Mouse (Mus musculus) CD4-positive, CD25-positive, alpha-beta regulatory T cell, adult 2 months (primary cell): ENCODE measurements around the gene Sorcs2.
"Not testable (repeated sequence)": the region's sequence is repeated elsewhere in the genome, so short reads cannot be mapped to it uniquely, and the experiment has no call there.

ENCODE experiments used
- DNase-seq: peaks from one replicate; pipeline ENCODE4 v3.0.0-alpha.2; 2012; ENCODE audit warnings: low read depth, low spot score

Gene Sorcs2

DNA sequence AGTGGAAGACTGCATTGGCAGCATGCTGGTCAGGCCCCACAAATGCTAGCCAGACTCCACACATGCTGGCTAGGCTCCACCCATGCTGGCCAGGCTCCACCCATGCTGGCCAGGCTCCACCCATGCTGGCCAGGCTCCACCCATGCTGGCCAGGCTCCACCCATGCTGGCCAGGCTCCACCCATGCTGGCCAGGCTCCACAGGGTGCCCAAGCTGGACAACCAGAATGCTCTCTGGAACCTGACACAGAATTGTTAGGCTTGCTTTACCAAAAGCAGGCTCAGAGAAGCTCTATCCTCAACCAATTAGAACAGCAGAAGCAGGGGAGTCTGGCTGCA is 7.4 kb downstream of the Sorcs2 start:
- not testable (repeated sequence) for DNase-seq

DNA sequence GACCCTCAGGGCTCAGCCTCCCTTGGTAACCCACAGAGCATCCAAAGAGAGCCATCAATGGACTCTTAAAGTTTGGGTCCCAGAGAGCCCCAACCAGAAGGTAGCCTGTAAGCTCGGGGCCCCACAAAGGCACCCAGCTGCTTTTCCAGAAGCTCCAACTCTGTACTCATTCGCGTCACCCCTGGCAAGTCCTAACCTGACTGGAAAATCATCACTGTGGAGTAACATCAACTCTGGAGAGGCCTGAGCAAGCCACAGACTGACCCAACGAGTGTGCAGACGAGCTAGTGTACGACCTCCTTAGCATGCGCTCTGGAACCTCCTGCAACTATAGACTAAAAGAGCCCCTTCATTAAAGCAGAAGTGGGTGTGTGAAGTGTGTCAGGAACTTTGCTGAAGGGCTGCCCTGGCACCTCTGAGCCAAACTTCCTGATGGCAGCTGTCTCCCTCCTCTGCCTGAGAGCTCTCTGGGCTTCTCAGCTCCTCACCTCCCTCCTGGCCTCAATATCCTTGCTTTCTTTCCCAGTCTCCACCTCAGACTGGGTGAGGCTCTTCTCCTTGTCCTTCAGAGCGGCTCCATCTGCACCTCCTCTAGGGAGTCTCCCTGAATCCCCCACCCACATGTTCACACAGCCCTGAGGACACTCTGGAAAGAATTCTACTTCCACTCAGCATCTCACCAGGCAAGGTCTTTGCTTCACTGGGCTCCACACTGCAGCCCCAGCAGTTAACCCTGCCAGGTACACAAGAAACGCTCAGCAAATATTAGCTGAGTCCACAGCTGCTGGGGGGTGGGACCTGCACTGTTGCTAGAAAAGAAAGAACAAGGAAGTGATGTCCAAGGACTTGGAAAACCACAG is 8.0 kb downstream of the Sorcs2 start:
- no peak for DNase-seq

DNA sequence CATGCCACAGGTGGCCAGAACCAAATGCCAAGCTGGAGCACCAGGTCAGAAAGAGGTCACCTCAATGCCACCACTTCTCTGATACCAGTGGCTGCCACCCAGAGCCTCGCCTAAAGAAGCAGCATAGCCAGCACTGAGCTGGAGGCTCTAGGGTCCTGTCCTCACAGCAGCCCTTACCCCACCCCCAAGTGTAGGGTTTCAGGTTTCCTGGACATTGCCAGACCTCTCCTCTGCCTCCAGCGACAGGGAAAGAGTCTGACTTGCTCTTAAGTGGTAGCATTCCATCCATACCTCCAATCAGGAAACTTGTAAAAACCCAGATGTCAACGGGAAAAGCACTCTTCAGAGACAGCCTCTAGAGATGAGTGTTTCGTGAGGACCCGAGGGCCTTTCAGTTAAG is 12.9 kb downstream of the Sorcs2 start:
- no peak for DNase-seq

DNA sequence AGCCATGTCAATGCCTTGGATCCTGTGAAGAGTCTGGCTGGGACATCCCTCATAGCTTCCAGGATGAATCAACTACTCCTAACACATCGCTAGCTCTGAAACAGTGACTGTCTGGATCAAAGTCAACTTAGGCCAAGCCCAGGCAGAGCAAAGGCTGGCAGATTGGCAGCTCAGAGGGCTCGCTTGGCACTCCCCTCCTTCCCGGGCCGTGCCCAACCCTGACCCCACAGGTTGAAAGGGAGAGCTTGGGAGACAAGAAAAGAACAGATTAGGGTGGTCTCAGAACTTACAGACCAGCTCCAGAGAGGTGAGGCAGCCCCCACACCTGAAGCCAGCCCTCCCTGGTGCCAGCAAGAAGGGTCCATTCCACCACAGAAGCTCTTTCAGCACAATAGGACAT is 14.5 kb downstream of the Sorcs2 start:
- DNase-seq: no peak

DNA sequence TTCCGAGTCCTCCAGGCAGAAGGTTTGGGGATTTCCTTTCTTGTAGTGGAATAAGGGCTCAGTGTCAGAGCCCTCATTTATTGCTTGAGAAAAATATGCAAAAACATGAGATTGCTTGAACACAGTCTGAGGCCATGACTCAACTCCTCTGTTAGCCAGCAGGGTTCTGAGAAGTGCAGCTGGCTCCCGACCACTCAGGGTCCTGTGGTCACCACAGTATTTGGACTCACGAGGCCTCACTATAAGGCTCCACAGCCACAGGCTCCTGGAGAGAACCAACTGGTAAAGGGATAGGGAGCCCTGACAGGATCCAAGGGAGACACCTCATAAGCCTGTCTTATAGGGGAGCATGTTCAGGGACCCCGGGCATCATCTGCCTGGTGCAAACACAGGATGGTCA is 15.2 kb downstream of the Sorcs2 start:
- DNase-seq: no peak

DNA sequence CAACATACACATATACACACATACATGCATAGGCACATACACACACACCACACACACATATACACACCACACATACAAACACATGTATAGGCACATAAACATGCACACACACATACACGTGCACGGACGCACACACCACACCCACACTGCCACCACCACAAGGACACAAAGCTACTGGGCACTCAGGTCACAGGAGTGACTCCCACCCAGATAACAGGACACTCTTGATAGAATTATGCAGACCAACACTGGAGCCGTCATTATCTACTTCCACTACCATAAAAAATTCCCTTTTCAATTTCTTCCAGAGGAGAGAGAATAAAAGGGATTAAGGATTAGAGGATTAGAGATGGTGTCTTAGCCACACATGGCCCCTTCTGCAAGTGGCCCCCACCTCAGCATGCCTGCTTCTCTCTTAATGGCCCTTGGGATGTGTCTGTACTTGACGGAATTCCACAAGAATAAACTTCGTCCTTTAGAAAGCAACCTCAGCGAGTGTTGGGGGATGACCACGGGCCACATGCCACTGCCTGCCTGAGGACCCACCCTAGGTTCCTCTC is 15.7 kb downstream of the Sorcs2 start:
- DNase-seq: no peak

DNA sequence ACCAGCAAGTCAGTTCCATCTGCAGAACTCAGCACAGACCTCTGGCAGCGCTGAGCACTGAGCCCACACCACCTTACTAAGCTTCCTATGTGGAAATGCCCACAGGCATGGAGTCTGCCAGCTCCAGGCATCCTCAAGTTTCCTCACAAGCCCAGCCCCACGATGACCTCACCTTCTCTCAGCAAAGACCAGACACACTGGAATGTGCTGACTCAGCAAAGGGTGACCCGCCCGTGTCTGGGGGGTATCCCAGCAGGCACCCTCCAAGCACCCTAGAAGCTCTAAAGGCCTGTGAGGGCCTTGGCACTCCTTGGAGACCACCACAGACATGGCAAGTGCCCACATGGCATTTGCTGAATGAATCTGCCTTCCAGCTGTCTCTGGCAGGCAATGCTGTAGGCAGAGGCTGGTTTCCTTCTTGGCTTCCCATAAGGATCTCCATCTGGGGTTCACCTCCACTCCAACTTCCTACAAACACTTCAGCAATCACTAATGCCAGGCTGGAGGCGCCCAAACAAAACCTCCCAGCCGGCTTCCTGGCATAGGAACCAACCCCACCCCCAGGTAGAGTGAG is 17.9 kb downstream of the Sorcs2 start:
- DNase-seq: no peak

DNA sequence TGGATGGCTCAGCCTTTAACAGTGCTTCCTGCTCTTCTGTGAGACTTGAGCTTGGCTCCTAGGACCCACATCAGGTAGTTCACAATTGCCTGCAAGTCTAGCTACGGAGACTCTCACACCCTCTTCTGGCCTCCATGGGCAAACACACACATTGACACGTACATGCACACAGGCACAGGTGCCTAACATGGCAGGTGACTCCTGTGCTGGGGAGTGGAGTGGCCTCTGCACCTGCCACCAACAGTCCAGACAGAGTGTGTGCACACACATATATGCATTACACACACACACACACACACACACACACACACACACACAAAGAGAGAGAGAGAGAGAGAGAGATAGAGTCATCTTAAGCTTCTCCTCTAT is 19.6 kb downstream of the Sorcs2 start:
- no peak for DNase-seq

DNA sequence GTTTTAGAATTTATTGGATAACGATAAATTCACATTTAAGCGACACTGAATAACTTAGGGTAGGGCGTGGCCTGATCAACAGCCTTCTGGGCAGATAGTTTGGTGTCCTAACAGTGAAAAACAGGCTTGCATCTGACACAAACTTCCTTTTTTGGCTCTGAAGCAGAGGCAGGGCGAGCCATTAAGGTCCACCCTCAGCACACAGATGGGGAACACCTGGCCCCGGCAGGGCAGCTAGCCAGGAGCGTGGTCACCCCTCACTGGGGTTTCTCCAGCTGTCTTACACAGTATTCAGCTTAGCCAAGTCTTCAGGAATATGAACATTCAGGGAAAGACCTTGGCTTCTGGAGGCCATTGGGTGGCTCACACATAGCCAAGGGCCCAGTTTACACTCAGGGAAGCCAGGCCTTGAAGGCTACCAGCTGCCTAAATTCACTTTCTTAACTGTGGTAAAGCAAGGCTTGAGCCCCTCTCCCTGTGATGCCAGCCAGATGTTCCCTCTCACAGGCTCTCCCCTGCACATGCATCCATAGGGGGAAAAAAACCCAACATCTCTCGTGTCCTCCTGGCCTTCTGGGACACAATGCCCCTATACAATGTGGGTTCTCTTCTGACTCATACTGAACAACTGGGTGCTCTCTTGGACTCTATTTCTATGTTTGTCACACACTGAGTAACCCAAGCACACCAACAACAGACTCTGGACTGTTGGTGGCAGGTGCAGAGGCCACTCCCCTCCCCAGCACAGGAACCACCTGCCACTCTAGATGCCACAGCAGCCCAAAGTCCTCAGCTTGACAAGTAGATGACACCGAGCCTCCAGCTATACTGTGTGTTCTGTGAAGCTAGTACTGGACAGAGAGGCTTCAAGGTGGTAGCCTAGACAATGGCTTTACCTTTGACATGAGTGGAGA is 20.2 kb downstream of the Sorcs2 start:
- no peak for DNase-seq

DNA sequence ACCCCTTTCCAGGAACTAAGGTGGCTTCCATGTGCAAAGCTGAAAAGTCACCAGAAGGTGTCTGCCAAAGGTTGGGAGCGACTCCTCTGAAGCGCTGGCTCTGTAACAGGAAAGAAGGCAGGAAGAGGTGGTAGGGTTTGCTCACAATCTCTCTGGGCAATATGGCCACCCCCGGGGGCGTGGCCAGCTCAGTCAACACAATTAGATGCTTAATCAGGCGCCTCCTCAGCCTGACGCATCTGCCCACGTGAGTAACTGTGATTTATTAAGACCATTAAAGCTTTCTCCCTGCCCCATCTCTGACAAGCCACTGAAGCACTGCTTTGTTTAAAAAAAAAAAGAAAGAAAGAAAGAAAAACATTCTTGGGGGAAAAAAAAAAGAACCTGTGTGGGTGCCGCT is 22.1 kb downstream of the Sorcs2 start:
- DNase-seq: peak; percentile 63

DNA sequence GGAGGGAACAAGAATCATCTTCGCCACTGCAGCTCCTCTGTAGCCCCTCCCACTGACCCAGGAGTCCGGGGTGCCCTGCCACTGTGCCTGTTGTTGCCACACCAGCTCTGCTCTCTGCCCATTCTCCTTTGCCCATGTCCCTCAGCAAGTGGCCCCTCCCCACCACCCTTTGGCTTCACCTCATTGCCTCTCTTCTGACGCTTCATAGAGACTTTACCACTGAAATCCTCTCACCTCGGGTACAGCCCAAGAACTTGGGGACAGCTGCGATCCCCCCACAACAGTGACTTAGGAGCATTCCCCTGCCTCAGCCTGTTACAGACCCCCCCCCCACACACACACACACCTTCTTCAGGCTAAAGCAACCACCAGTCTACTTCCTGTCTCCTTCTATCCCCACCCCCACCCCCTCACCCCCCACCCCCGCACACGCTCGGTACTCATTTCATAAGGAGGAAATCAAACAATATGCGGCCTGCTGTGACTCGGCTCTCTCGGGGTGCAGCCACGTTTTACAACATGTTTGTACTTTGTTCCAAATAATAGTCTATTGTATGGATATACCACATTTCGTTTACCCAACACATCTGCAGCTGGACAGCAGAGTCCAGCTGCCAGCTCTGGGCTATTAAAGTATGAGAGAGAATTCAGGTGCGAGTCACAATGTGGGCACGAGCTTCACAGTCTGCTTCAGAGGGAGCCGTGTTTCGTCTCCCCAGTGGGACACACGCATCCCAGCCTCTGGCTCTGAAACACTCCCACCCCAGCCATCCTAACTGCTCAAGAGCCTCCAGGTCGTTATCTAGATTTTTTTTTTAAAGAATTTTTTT is 23.5 kb downstream of the Sorcs2 start:
- peak; percentile 60 for DNase-seq

DNA sequence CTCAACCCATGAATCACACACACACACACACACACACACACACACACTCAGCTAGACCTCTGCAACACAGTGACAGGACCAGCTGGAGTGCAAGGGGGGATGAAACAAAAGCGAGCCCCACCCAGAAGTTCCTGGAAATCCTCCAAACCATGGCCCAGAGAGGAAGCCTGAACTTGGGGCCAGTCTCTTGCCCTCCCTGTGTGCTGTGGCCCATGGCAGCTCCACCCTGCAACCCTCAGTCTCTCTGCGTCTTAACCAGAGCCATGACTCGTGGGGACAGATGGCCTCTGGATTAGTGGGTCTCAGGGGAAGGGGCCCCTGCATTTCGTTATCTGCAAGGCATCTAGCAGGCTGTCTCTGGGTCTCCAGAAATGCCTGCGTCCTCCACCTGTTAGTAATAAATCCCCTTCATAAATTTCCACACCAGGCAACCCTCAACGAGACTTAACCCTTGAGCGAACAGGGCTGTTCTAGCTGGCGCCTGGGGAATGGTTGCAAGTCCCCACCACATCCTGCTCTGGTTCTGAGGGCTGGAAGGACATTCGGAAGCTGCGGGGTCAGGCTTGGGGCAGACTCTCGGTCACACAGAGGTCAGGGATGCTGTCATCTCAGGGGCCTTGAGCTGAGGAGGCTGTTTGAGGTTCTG is 24.6 kb downstream of the Sorcs2 start:
- DNase-seq: peak; percentile 63

DNA sequence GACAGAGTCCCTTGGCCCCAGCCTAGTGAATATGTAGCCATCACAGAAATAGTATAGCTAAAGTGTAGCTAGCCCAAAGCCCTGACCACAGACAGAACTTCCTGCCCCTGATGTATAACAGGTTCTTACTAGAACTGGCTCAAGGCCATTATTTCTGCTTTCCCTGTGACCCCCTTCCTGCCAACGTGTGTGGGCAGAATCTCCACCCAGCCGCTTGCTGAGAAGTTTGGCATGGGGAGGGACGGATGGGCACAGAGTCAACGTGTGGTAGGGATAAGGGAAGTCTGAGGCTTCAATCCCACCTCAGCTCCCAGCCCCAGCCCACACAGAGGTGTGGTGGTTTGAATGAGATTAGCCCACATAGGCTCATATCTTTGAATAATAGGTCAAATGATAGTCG is 26.2 kb downstream of the Sorcs2 start:
- no peak for DNase-seq

DNA sequence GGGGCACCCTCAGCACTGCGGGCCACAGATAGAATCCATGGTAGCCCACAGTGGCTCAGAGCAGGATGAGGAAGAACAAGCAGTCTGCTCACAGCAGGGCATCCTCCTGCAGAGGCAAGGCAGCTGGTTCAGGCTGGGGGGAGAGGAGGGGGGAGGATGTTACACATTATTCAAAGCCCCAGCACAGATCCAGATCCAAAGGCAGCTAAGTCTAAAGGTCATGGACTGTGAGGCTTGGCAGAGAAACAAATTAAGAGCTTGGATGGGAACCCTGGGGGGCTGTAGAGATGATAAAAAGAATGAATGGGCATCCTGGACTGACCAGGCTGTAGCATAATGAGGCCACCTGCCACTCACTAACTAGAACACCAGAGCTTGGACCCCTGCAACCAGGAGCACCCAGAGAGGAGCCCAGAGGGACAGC is 28.7 kb downstream of the Sorcs2 start:
- DNase-seq: no peak

DNA sequence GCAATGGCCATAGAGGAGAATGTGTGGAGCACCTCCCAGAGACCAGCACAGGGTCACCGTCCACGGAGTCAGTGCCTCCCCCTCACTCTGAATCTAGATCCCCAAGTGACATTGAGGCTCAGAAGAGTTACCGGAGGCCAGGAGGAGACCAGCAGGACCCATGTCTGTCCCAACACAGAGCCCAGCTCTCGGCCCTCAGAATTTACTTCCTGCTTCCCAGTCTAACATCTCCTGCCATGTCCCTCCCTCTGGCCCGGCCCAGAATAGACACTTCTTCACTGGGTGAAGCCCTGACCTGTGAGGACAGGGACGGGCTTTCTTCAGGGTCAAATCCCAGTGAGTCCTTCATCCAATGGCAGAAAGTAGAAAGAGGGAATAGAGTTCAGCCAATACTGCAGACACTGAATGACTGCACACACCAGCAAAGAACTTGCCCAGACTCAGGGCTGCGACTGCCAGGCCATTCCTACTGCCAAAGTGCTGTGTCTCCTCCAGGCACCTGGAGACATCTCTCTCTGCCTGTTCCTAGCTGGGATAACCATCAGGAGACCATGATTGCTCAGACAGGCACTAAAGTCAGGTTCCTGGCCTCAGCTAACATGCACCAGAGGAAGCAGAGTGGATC is 29.3 kb downstream of the Sorcs2 start:
- no peak for DNase-seq

DNA sequence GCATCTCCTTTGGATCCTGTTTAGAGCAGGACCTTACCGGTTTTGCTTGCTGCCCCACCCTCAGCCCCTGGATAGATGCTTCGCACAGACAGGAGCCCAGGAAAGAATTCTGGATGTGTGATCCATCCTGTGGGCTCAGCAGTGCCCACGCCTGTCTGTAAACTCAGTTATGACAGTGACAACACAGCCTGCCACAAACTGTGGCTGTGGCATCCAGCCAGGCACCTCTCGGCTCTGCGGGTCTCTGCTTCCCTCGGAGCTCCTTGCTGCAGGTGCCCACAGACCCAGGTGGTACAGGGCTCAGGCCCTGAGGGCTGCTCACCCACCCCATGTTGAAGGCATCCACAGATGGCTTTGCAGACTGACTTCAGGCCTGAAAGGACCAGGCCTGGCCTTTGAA is 30.0 kb downstream of the Sorcs2 start:
- no peak for DNase-seq

DNA sequence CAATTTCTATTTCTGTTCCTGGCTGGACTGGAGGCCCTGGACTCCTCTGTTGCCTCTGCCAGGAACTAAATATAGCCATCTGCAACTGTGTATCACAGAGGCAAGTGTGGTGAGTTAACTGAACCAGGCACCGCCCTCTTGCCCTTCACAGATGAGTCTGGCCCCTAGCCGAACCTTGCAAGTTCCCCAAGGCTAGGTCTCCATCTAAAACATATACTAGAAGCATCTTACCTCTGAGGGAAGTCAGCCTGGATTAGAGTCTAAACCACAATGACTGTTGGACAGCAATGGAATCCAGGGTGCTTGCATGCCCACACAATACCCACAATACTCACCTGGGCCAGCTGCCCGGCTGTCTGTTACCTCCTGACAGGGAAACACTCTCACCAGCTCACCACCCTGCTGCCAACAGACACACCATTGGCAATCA is 30.7 kb downstream of the Sorcs2 start:
- DNase-seq: no peak

DNA sequence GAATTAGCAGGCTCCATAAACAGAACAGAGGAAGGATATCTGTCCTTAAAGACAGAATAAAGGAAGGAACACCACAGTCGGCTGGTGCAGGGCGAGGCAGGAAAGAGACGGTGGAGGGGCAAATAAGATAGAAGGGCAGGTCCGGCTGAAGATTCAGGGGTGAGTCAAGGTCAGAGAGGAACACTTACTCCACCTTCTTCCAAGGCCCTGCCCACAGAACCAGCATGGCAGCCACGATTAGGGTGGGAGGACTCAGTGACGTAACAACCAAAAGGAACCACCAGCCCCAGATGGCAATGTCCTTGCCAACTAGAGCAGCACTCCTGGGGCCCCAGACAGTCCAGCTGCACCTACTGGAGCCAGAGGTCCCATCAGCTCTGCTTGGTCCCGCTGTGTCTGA is 36.2 kb downstream of the Sorcs2 start:
- DNase-seq: no peak

DNA sequence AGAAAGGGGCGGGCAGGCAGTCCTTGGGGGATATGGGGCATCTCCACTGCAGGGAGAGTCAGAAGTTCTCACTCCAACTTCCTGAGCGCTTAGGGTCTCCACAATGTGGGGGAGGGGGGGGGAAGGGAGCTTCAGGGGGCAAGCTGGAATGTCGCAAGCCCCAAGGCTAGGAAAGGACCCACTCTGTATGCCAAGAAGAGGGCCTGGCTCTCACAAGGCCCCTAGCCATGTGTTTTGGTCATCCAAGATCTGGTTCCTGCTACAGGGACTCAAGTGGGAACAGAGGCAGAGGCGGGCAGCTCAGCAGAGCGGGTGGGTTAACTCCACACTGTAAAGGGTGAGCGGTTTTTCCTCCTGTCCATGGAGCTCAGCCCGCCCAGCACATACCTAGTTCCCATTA is 37.6 kb downstream of the Sorcs2 start:
- DNase-seq: no peak

DNA sequence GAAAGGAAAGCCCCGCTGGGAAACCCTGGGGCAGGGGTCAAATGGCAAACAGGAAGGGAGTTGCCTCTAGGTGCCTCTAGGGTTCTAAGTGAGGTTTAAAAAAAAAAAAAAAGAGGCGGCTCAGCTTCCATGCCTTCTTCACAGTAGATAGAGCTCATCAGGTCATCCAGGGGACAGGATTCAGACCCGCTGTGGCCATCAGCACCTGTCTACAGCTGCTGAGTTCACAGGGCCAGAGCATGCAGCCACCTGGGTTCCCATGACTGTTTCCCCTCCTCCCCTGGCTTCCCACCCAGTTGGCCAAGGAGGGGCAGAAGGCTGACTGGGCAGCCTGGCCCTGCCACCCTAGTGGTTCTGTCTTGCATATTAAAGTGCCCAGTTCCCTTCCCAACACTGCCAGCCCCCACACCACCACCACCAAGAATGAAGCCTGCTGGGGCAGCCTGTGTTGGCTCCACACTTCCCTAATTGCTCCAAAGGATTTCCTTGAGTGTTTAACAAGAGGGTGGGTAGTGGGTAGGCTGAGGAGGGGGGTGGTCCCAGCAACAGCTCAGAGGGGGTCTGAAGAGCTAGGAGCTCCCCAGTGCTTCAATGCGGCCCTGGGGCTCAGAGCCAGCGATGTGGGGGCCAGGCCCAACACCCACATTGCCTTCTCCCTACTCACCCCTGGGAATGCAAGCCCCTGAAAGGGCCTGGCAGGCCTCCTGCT is 38.2 kb downstream of the Sorcs2 start:
- DNase-seq: peak; percentile 37
